Mouse (Mus musculus) forebrain, postnatal 0 days (tissue): ENCODE measurements around the gene Arid3b. TPM values are rescaled to one million over a fixed set of nuclear protein-coding genes. Genes with fewer than 3 reads are reported as not detected.

ENCODE experiments used
- ATAC-seq: fragments of 200-750 bp; cut with Nextera tagmentation; 2 replicates; pipeline ENCODE4 v1.8.0; 2017; ENCODE audit warnings: mild to moderate bottlenecking, moderate library complexity
- DNase-seq: peaks from one replicate; pipeline ENCODE4 v3.0.0-alpha.2; 2015
- H3K27ac ChIP-seq: fragments of 300-500 bp; sonication (generic); 2 replicates; pipeline ENCODE4 v1.5.1; 2014; ENCODE audit warnings: low read depth, mild to moderate bottlenecking, antibody characterized with exemption, low read length, moderate library complexity, mixed read lengths
- H3K27me3 ChIP-seq: fragments of 300-500 bp; sonication (generic); 2 replicates; pipeline ENCODE4 v1.6.1; 2014; ENCODE audit warnings: mild to moderate bottlenecking, low read length, mixed read lengths; ENCODE audit not compliant: insufficient read depth
- H3K36me3 ChIP-seq: fragments of 300-500 bp; sonication (generic); 2 replicates; pipeline ENCODE4 v1.6.1; 2014; ENCODE audit warnings: mild to moderate bottlenecking, moderate library complexity; ENCODE audit not compliant: insufficient read depth
- H3K4me1 ChIP-seq: fragments of 300-500 bp; sonication (generic); 2 replicates; pipeline ENCODE4 v1.6.1; 2014; ENCODE audit warnings: antibody characterized with exemption; ENCODE audit not compliant: insufficient read depth
- H3K4me2 ChIP-seq: fragments of 300-500 bp; sonication (generic); 2 replicates; pipeline ENCODE4 v1.6.1; 2014; ENCODE audit warnings: low read depth, mild to moderate bottlenecking, moderate library complexity
- H3K4me3 ChIP-seq: fragments of 300-500 bp; sonication (generic); 2 replicates; pipeline ENCODE4 v1.5.1; 2014; ENCODE audit warnings: low read depth, low read length, mixed read lengths
- H3K9ac ChIP-seq: fragments of 300-500 bp; sonication (generic); 2 replicates; pipeline ENCODE4 v1.6.1; 2014; ENCODE audit warnings: mild to moderate bottlenecking
- H3K9me3 ChIP-seq: fragments of 300-500 bp; sonication (generic); 2 replicates; pipeline ENCODE4 v1.6.1; 2016; ENCODE audit warnings: low read length
- CTCF ChIP-seq: sonication (generic); IDR thresholded peaks from 2 replicates; pipeline ENCODE4 v1.5.1; 2016; ENCODE audit warnings: antibody characterized with exemption, control low read depth, low read depth
- WGBS: fragments of 180-500 bp; shearing (Covaris S2); extraction: QIAGEN DNeasy Blood & Tissue Kit; methylation state at CpG from one replicate; pipeline ENCODE4 v1.1.7; 2014; 5-methylcytosine and 5-hydroxymethylcytosine counted together
- polyA plus RNA-seq: library from polyadenylated mRNA; unstranded; fragments of >200 nt; fragmentation: Nextera tagmentation; extraction: Ambion mirVana; gene quantifications from 2 replicates; pipeline ENCODE4 v1.2.1, GENCODE M21; 2015
- total RNA-seq: library from RNA; depleted of rRNA; stranded (reverse); fragments of >200 nt; gene quantifications from 2 replicates; pipeline ENCODE4 v1.2.3, GENCODE M21; 2014

Gene Arid3b
- total and polyA plus RNA-seq, 2 experiments from 2014 or later, result 3.1 to 4.7 TPM

DNA sequence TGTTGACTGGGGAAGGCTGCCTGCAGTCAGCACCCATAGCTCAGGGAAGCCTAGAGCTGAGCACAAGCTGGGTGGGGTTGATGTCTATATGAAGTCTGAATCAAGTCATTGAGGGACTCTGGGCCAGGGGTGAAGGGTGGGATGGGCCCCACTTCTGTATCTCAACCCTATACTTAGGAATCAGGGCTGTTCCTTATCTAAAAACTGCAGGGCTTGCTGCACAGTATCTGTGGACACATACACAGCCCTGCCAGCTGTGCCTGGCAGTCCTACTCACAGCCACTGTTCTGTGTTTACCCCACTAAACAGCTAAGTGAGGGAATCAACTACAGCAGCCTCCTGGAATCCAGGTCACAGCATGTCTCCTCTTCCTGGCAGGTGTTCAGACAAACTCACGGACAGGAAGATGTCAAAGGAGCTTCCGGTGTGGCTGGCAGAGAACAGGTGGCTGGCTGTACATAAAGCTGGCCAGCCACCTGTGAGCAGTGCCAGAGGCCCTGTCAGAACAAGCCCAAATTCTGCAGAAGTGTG, 67.0 kb downstream of the Arid3b start:
- no peak overlapping the region for H3K9ac ChIP-seq
- H3K4me3 ChIP-seq, result no peak overlapping the region
- no peak overlapping the region for H3K27ac ChIP-seq
- H3K36me3 ChIP-seq, result no peaks in the 10 kb centered on the region
- DNase-seq, result no peak
- H3K4me2 ChIP-seq, result no peak overlapping the region
- TF ChIP-seq CTCF, result no peak
- no peaks in the 10 kb centered on the region for H3K27me3 ChIP-seq
- peaks cover 7% of the 10 kb centered on the region; the same call in 1 of the 2 replicates for H3K4me1 ChIP-seq
- ATAC-seq, result no peak
- WGBS, result 75% methylated on average over 2 of the region's 2 CpGs
- H3K9me3 ChIP-seq, result no peaks in the 10 kb centered on the region

DNA sequence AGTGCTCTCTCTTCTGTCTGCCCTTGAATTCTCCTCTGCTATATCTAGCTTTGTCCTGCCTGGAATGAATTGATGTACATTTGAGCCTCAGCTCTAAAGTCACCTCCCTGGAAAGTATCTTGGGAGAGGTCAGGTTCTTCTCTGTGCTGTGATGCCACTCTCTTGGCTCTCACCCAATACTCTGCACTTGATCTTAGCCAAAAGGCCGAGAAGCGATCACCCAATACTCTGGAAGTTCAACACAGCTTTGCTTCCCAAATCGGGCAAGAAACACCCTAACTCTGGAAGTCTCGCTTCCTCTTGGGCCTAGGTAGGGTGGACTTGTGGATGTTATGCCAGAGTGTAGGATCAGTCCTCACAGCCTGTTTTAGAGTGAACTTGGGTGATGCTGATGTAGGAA, 69.4 kb downstream of the Arid3b start:
- no peak for DNase-seq
- 92% methylated on average over 4 of the region's 4 CpGs for WGBS
- Histone ChIP-seq H3K27me3 (no peaks in the 10 kb centered on the region), H3K4me2 (no peak overlapping the region), H3K27ac (no peak overlapping the region), H3K9ac (no peak overlapping the region), H3K9me3 (no peaks in the 10 kb centered on the region), H3K4me3 (no peak overlapping the region), H3K36me3 (no peaks in the 10 kb centered on the region), H3K4me1 (peaks cover 25% of the 10 kb centered on the region)
- TF ChIP-seq CTCF, result no peak
- no peak for ATAC-seq

DNA sequence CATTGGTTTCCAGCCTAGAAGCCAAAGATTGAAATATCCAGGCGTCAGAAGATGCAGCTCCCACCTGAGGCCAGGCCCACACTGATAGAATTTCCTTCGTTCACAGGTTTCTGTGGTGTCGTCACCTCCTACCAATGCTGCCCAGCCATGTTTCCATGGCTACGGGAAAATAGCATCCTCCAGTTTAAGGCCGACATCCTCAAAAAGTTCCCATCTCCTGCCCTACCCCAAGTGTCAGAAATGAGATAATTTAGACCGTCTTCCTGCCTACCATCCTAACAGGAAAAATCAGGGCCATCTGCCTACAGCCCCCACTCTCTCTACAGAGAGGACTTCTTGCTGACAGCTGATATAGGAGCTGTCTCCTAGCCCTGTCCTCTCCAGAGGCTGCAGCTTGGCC, 70.2 kb downstream of the Arid3b start:
- no peak for TF ChIP-seq CTCF
- Histone ChIP-seq H3K4me1 (peaks cover 26% of the 10 kb centered on the region), H3K9ac (peak overlapping the region; percentile 99), H3K27me3 (no peaks in the 10 kb centered on the region), H3K4me2 (peak overlapping the region; percentile 92), H3K36me3 (peaks cover 3% of the 10 kb centered on the region), H3K4me3 (peak overlapping the region; percentile 79), H3K9me3 (no peaks in the 10 kb centered on the region), H3K27ac (peak overlapping the region; percentile 99)
- 25% methylated on average over 6 of the region's 6 CpGs for WGBS
- DNase-seq (no peak), ATAC-seq (no peak)

DNA sequence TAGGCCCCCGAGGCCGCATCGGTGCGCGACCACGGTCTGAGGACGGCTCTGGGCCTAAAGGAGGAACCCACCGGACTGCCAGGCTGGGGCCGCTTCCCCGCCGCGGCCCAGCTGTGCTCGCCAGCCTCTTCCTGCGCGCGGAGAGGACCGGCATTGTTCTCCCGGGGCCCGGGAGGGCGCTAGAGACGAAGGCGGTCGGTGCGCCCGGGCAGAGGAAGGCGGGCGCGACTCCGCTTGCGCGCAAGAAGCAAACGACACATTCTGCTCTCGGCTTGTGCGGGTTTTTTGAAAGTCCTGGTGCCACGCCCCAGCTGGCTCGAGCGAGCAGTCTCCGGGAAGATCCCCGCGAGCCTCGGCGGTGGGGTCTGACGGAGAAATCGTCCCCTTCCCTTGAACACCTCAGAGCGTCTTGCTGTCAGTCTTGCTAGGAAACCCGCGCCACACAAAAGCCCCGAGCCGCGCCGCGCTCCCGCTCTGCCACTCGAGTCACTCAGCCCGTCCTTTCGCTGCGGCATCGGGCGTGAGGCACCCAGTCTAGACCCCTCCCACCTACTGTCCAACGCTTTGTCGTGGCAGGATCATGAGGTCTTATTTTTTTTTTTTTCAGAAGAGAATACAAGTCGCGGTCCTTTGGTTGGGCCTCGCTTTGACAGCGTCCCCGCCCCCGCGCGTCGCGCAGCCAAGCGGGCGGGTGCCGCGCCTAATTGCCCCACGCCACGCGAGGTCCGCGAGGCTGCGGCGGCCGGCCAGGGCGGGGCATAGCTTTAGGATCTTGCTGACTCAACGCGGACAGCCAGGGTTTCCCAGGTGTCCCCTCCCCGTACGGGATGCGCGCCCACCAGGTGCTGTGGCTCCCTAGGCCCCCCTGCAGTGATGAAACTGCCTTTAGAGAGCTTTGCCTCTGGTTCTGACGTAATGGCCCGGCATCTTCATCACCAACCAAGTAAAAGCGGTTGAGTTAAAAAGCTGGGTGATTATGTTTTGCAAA, 70.9 kb downstream of the Arid3b start, which contains the start of gene Clk3:
Gene Clk3 (minus strand): TSS at position 497 of the 988 bp plus-strand sequence.
- Histone ChIP-seq H3K27ac (peak within 1 kb of the TSS; percentile 99), H3K4me1 (peaks cover 26% of the 10 kb centered on the region), H3K36me3 (peaks cover 10% of the 10 kb centered on the region), H3K4me2 (peak within 1 kb of the TSS; percentile 92), H3K9me3 (no peaks in the 10 kb centered on the region), H3K27me3 (no peaks in the 10 kb centered on the region), H3K4me3 (peak within 1 kb of the TSS; percentile 79), H3K9ac (peak within 1 kb of the TSS; percentile 99)
- peak; percentile 88 for DNase-seq
- 1% methylated on average over 92 of the region's 93 CpGs for WGBS
- peak; percentile 53 for TF ChIP-seq CTCF
- peak; percentile 69 for ATAC-seq

DNA sequence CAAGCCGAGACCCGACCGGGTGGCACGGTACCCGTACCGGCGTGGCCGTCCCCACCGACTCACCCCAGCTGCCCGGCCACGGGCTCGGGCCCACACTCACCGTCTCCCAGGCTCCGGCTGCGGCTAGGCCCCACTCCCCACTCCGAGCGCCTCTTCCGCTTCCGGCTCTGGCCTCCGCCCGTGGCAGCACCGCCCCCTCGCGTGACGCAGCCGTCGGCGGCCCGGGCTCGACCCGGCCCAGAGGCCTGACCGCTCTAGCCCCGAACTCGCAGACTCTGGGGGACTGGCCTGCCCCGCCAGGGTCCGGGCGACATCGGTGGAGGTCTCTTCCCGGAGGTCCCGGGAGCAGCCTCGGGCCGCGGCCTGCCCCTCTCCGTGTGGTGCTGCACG, 71.6 kb downstream of the Arid3b start:
- Histone ChIP-seq H3K4me1 (peaks cover 26% of the 10 kb centered on the region), H3K4me3 (peak overlapping the region; percentile 79), H3K9ac (peak overlapping the region; percentile 99), H3K27ac (peak overlapping the region; percentile 99), H3K4me2 (peak overlapping the region; percentile 92), H3K9me3 (no peaks in the 10 kb centered on the region), H3K36me3 (peaks cover 16% of the 10 kb centered on the region), H3K27me3 (no peaks in the 10 kb centered on the region)
- no peak for TF ChIP-seq CTCF
- under 1% methylated on average over 39 of the region's 45 CpGs for WGBS
- DNase-seq, result peak; percentile 94
- peak; percentile 93 for ATAC-seq

DNA sequence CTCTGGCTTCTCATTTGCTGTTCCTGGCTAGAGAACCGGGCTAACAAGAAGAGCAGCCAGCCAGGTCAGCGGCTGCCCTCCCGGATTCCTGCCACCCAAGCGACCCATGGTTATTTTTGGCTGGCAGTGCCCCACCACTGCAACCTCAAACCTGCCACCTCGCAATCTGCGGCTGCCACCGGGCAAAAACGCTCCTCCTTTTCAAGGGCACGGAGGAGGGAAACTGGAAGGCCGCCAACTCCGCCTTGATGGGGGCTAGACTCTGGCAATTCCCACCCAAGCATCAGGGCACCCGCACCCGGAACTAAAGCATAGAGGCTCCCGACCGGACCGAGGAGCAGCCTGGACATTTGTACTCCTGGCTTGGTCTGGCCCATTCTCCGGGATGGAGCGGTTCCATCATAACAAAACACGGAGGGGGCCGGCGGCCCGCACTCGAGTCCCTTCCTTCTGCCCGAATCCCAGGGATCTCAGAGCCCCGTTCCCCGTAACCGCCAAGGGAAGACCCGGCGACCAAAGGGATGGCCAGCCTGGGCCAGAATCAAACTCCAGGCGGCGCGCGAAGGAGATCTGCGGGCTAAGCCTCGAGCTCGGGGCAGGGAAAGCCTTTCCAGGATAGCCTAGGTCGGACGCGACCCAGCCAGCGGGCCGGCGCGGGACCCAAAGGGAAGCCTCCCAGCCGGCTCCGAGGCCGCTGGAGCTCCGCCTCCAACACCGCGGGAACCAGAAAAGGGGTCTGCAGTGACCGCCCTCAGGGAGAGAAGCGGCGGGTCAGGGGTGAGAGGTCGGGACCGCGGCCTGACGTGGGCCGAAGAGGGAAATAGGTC, 72.2 kb downstream of the Arid3b start:
- under 1% methylated on average over 57 of the region's 57 CpGs for WGBS
- peaks cover 26% of the 10 kb centered on the region for H3K4me1 ChIP-seq
- H3K4me2 ChIP-seq, result peak overlapping the region; percentile 92
- DNase-seq, result peak; percentile 69
- ATAC-seq, result peak; percentile 28
- peaks cover 22% of the 10 kb centered on the region for H3K36me3 ChIP-seq
- H3K27ac ChIP-seq, result peak overlapping the region; percentile 99
- H3K4me3 ChIP-seq, result peak overlapping the region; percentile 79
- H3K27me3 ChIP-seq, result no peaks in the 10 kb centered on the region
- peak overlapping the region; percentile 99 for H3K9ac ChIP-seq
- no peak for TF ChIP-seq CTCF
- no peaks in the 10 kb centered on the region for H3K9me3 ChIP-seq
